Mouse (Mus musculus) macrophage (primary cell): ENCODE data around the gene Tfrc. TPM values are rescaled to one million over a fixed set of nuclear protein-coding genes. Genes with fewer than 3 reads are reported as not detected.

Experiments used
- H3K27ac ChIP-seq: fragments of 350-480 bp; formaldehyde crosslinking; 2 replicates; pipeline ENCODE4 v1.9.0; 2021
- H3K36me3 ChIP-seq: fragments of 350-480 bp; formaldehyde crosslinking; 2 replicates; pipeline ENCODE4 v1.9.0; 2021; ENCODE audit errors: inconsistent target
- H3K4me3 ChIP-seq: fragments of 350-480 bp; formaldehyde crosslinking; 2 replicates; pipeline ENCODE4 v1.9.0; 2021; ENCODE audit errors: inconsistent target
- H3K79me2 ChIP-seq: fragments of 350-480 bp; formaldehyde crosslinking; 2 replicates; pipeline ENCODE4 v1.9.0; 2021; ENCODE audit errors: inconsistent target
- WGBS: methylation state at CpG from one replicate; pipeline ENCODE4 v1.1.7; 2026; ENCODE audit warnings: inconsistent platforms; ENCODE audit not compliant: missing documents; 5-methylcytosine and 5-hydroxymethylcytosine counted together
- polyA plus RNA-seq: library from polyadenylated mRNA; stranded (reverse); fragments of 250-400 nt; gene quantifications from 3 replicates; pipeline ENCODE4 v1.2.4, GENCODE M21; 2018; ENCODE audit warnings: inconsistent platforms

Gene Tfrc
- polyA plus RNA-seq, 1 experiment from 2014 or later, result 500 TPM

DNA sequence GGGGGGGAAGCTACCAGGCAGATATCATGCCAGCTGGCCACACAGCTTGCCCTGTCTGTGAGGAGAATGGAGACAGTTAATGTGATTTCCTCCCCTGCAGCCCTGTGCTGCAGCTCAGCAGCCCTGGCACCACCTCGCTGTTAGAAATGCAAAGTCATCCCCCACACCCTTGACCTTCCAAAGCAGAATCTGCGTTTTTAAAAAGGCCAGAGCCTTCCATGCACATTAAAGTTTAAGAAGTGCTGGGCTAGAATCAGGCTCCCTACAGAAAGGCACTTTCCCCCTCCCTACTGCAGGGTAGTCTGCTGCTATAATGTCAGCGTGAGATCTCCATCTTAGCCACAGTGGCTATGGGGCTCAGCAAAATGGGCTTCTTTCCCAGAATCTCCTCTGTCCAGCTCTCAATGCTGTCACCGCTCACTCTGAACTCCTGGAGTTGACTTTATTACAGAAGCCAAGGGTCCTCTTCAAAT is 10.8 kb upstream of the Tfrc start:
- Histone ChIP-seq H3K79me2 (no peaks in the 10 kb centered on the region), H3K27ac (peak overlapping the region; percentile 73), H3K4me3 (no peak overlapping the region), H3K36me3 (no peaks in the 10 kb centered on the region)
- WGBS, result 37% methylated on average over 4 of the region's 4 CpGs

- no peaks in the 10 kb centered on the region for H3K79me2 ChIP-seq
- H3K27ac ChIP-seq, result peak overlapping the region; percentile 73
- no peaks in the 10 kb centered on the region for H3K36me3 ChIP-seq
- H3K4me3 ChIP-seq, result no peak overlapping the region
- WGBS, result 0% methylated on average over 1 of the region's 1 CpGs
These were observed 9.6 kb upstream of the Tfrc start for GRCm38 (mm10) chr16:32599151-32599550.

DNA sequence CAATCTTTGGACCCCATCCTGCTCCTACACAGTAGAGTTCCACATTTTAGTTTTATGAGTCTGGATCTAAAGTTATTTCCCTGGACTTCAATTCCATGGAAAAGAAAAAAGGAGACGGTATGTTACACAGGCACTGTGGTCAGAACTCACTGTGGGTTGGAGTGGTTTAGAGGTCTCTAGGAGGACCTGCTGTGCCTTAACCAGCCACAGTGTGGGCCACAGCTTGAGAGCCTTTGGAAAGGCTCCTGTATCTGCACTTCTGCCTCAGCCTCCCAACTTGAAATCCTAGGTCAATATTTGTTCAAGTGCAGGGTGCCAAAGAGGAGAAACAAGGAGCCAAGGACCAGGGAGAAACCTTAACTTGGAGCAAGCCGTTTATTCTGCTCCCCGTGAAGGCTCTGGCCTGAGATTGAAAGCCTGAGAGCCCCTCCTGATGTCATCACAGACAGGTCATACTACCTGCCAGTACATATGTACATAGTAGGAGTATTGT is 6.5 kb upstream of the Tfrc start:
- 100% methylated on average over 3 of the region's 3 CpGs for WGBS
- Histone ChIP-seq H3K4me3 (no peak overlapping the region), H3K36me3 (no peaks in the 10 kb centered on the region), H3K79me2 (no peaks in the 10 kb centered on the region), H3K27ac (no peak overlapping the region)

GRCm38 (mm10) chr16:32607562-32608343 is 967 bp upstream of the Tfrc start:
- Histone ChIP-seq H3K79me2 (peaks cover 35% of the 10 kb centered on the region), H3K27ac (peak overlapping the region; percentile 45), H3K36me3 (no peaks in the 10 kb centered on the region), H3K4me3 (no peak overlapping the region; the same call in 1 of the 2 replicates)
- WGBS, result 76% methylated on average over 7 of the region's 7 CpGs

DNA sequence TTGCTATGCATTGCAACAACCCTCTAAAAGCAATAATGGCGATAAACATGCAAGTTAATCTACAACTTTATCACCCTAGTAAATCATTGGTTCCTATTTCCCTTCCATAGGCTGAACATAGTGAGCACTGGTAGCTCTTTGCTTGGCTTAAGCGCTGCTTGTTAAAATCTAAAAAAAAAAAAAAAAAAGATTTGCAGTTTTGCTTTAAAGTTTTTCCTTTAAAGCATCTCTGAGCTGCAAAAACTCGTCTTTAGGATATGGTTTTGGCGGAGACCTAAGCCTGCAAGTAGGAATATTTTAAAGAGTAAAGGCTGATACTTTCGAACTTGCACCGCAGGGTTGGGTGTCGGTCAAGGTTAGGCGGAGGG is 392 bp upstream of the Tfrc start:
- H3K79me2 ChIP-seq, result peaks cover 38% of the 10 kb centered on the region
- peak overlapping the region; percentile 45 for H3K27ac ChIP-seq
- WGBS, result 14% methylated on average over 8 of the region's 8 CpGs
- H3K4me3 ChIP-seq, result peak overlapping the region; percentile 62; the same call in 1 of the 2 replicates
- H3K36me3 ChIP-seq, result no peaks in the 10 kb centered on the region

DNA sequence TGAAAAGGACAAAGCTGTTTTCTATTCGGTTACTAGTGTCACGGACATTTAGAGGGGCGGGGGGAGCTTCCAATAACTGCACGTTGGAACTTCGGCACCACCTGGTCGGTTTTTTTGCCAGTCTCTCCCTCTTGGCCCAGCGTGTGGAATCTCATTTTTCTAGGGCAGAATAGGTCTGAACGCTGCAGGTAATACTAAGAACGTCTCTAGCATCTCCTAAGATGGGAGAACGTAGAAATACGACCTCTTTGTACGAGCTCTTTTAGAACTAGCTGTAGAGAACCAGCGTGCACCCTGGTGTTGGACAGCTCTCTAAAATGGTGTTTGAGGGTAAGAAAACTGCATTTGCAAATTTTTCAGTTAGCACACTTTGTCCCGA is 670 bp downstream of the Tfrc start:
- H3K4me3 ChIP-seq, result peak overlapping the region; percentile 62
- WGBS, result under 1% methylated on average over 14 of the region's 14 CpGs
- peaks cover 38% of the 10 kb centered on the region for H3K79me2 ChIP-seq
- H3K36me3 ChIP-seq, result 0 out of 2 replicates have a peak, but pooled peaks cover 1% of the 10 kb centered on the region
- H3K27ac ChIP-seq, result peak overlapping the region; percentile 49

- Histone ChIP-seq H3K27ac (0 out of 2 replicates have a peak overlapping the region, but pooled peaks have one; percentile 0), H3K79me2 (peaks cover 38% of the 10 kb centered on the region), H3K4me3 (peak overlapping the region; percentile 62), H3K36me3 (0 out of 2 replicates have a peak, but pooled peaks cover 14% of the 10 kb centered on the region)
- WGBS, result 69% methylated on average over 5 of the region's 5 CpGs
These were observed 1.9 kb downstream of the Tfrc start for GRCm38 (mm10) chr16:32610460-32611255.

DNA sequence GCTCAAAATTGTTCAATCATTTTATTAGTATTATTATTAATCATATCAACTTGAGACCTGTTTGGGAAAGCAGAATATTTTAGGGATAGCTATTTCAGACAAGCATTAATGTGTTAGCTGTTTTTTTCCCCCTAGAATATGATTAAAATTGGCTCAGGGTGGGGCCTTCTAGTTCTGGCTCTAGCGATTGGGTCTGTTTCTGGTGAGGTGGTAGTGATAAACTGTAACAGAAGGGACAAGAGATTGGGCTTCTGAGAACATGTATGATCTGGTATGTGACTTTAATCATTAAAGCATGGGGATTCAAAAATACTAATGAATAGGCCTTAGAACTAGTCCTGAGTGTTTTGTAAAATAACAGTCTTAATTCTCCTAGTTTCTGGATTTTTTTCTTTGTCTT is 3.3 kb downstream of the Tfrc start:
- 92% methylated on average over 1 of the region's 1 CpGs for WGBS
- Histone ChIP-seq H3K4me3 (no peak overlapping the region), H3K27ac (no peak overlapping the region), H3K36me3 (peaks cover 23% of the 10 kb centered on the region), H3K79me2 (peaks cover 38% of the 10 kb centered on the region)

- Histone ChIP-seq H3K4me3 (no peak overlapping the region), H3K36me3 (peaks cover 34% of the 10 kb centered on the region), H3K27ac (no peak overlapping the region), H3K79me2 (peaks cover 38% of the 10 kb centered on the region)
- 70% methylated on average over 3 of the region's 3 CpGs for WGBS
These were observed 4.6 kb downstream of the Tfrc start for GRCm38 (mm10) chr16:32613269-32613834.

GRCm38 (mm10) chr16:32614047-32614446 is 5.3 kb downstream of the Tfrc start:
- WGBS, result 31% methylated on average over 4 of the region's 4 CpGs
- Histone ChIP-seq H3K36me3 (peaks cover 40% of the 10 kb centered on the region), H3K4me3 (no peak overlapping the region), H3K27ac (no peak overlapping the region), H3K79me2 (peaks cover 38% of the 10 kb centered on the region)

GRCm38 (mm10) chr16:32618946-32619345 is 10.2 kb downstream of the Tfrc start:
- WGBS, result 91% methylated on average over 1 of the region's 1 CpGs
- no peak overlapping the region for H3K27ac ChIP-seq
- peaks cover 81% of the 10 kb centered on the region for H3K36me3 ChIP-seq

GRCm38 (mm10) chr16:32628140-32628539 is 19.4 kb downstream of the Tfrc start:
- Histone ChIP-seq H3K36me3 (peaks cover 54% of the 10 kb centered on the region), H3K27ac (no peak overlapping the region), H3K79me2 (no peaks in the 10 kb centered on the region), H3K4me3 (no peak overlapping the region)
- WGBS, result 94% methylated on average over 8 of the region's 8 CpGs

More at GRCm38 (mm10) chr16:32618946-32619345, 10.2 kb downstream of the Tfrc start:
- no peaks in the 10 kb centered on the region for H3K79me2 ChIP-seq
- H3K4me3 ChIP-seq, result no peak overlapping the region

GRCm38 (mm10) chr16:32632328-32632824 is 23.7 kb downstream of the Tfrc start:
- no peak overlapping the region for H3K4me3 ChIP-seq
- no peak overlapping the region for H3K27ac ChIP-seq
- WGBS, result 99% methylated on average over 4 of the region's 4 CpGs
- peaks cover 23% of the 10 kb centered on the region; the same call in 1 of the 2 replicates for H3K36me3 ChIP-seq
- no peaks in the 10 kb centered on the region for H3K79me2 ChIP-seq

GRCm38 (mm10) chr16:32633486-32634012 is 24.8 kb downstream of the Tfrc start:
- Histone ChIP-seq H3K36me3 (peaks cover 11% of the 10 kb centered on the region; the same call in 1 of the 2 replicates), H3K4me3 (no peak overlapping the region), H3K79me2 (no peaks in the 10 kb centered on the region), H3K27ac (no peak overlapping the region)
- 92% methylated on average over 4 of the region's 4 CpGs for WGBS
